Mouse (Mus musculus): Measurements from ENCODE around the gene Hspb7. TPM values are rescaled to one million over a fixed set of nuclear protein-coding genes. Genes with fewer than 3 reads are reported as not detected.

Gene Hspb7
- polyA plus RNA-seq, 1 experiment = 0.23 TPM

DNA sequence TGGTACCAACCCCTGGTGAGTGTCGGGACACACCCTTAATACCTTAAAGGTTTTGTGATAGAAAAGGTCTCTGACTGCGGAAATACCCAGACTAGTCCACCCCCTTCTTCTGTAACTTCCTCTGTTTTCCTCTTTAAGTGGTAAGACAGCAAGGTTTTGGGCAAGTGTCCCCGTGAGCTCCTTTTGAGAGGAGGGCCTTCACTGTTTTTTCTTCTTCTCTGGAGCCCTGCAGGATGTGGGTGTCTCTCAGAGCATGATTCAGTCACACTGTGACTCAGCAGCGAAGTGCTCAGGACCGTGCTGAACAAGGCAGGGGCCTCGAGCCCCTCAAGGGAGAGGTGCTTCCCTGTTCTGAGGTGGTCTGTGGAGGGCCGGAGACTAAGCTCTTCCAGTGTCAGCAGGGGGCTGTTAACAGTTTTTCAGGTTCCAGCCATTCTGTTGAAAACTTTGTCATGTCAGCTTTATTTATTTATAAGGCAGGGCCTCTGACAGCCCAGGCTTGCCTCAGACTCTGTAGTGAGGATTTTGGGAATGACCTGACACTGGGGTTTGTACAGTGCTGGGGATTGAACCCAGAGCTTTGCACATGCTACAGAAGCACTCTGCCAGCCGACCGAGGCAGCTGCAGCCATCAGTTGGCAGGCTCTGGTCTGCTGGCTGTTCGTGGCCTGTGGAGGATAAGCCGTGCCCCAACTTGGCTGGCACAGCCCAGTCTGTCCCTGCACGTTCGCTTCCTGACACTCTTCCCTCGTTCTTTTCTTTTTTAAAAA lies 34.2 kb downstream of the Hspb7 start:
- TF ChIP-seq CTCF (IDR thresholded peaks at IDR 0.05; ENCODE audit: extremely low read depth, insufficient read depth, low read length) (no peak), POLR2A (IDR thresholded peaks at IDR 0.05; ENCODE audit: extremely low read depth, insufficient read depth, low read length) (no peak)
- H3K4me3 ChIP-seq (ENCODE audit: insufficient read depth, low read length) = no peak overlapping the region
- H3K4me1 ChIP-seq (ENCODE audit: control insufficient read depth, insufficient read depth, low read length) = peaks cover 3% of the 10 kb centered on the region
- no peak overlapping the region; the same call in 1 of the 2 replicates for H3K27ac ChIP-seq (ENCODE audit: insufficient read depth, low read length)

DNA sequence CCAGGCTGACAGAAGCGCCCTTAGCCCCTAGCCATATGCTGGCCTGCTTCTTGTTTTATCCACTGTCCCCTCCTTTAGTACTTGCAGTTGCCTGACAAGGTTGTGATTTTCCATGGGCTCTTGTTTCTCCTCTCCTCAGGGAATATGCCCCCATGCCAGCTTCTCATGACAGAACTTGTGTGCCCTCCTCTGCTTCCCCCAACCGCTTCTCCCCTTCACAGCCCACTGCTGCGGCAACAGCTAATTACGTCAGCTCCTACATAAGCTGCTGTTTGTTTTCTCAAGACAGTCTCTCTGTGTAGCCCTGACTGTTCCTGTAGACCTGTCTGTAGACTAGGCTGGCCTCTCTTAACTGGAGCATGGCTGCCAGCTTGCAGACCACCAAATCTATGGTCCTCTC lies 34.9 kb downstream of the Hspb7 start:
- TF ChIP-seq CTCF (IDR thresholded peaks at IDR 0.05; ENCODE audit: extremely low read depth, insufficient read depth, low read length) (no peak), POLR2A (IDR thresholded peaks at IDR 0.05; ENCODE audit: extremely low read depth, insufficient read depth, low read length) (no peak)
- H3K4me1 ChIP-seq (ENCODE audit: control insufficient read depth, insufficient read depth, low read length) = peaks cover 3% of the 10 kb centered on the region
- H3K4me3 ChIP-seq (ENCODE audit: insufficient read depth, low read length) = no peak overlapping the region
- no peak overlapping the region for H3K27ac ChIP-seq (ENCODE audit: insufficient read depth, low read length)

DNA sequence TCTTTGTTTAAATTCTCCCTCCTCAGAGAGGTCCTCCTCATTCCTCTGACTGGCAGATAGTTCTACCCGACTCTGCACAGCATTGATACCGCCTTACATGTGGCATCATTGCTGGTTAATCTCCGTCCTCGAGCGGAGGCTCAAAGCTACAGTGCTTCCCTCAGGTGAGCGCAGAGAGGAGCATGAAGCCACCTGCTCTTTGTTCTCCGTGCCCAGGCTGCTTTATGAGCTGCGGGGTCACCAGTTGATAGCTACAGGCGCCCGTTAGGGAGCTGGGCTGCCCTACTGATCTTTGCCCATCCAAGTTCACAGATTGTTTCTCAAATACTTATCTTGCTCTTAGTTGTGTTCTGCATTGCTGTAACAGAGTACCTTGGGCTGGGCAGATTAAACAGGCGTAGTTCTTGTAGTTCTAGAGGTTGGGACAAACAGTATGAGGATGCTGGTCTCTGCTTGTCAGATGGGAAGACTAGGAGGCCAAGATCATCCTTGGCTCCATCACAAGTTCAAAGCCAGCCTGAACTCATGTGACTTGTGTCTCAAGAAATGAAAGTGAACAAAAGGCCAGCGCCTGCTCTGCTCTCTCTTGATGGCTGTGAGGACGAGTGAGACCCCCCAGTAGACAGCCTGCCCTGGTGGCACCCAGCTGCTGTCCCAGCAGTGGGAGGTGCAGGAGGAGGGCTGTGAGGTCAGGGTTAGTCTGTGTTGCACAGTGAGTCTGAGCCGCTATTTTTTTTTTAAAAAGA lies 35.8 kb downstream of the Hspb7 start:
- TF ChIP-seq CTCF (IDR thresholded peaks at IDR 0.05; ENCODE audit: extremely low read depth, insufficient read depth, low read length) (no peak), POLR2A (IDR thresholded peaks at IDR 0.05; ENCODE audit: extremely low read depth, insufficient read depth, low read length) (no peak)
- H3K4me3 ChIP-seq (ENCODE audit: insufficient read depth, low read length) = no peak overlapping the region
- H3K27ac ChIP-seq (ENCODE audit: insufficient read depth, low read length) = no peak overlapping the region
- peaks cover 4% of the 10 kb centered on the region for H3K4me1 ChIP-seq (ENCODE audit: control insufficient read depth, insufficient read depth, low read length)

DNA sequence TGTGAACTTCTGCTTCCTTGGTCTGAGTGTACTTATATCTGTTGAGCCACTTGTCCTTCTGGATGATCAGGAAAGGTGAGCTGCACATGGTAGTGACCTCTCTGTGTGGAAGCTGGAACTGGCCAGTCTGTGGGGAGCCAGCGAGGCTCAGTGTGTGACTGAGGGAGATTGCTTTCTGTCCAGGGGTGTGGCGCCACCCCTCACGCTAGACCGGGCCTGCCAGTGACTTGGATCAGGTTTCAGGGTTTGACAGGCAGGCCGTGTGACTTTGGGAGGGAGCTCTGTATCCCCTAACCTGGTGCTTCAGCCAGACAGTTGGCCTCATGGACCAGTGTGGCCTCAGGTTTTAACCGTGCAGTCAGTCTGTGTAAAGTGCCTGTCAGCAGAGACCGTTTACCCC lies 37.7 kb downstream of the Hspb7 start:
- Histone ChIP-seq H3K4me3 (ENCODE audit: insufficient read depth, low read length) (no peak overlapping the region), H3K4me1 (ENCODE audit: control insufficient read depth, insufficient read depth, low read length) (peaks cover 8% of the 10 kb centered on the region), H3K27ac (ENCODE audit: insufficient read depth, low read length) (no peak overlapping the region)
- no peak for TF ChIP-seq POLR2A (IDR thresholded peaks at IDR 0.05; ENCODE audit: extremely low read depth, insufficient read depth, low read length)
- no peak for TF ChIP-seq CTCF (IDR thresholded peaks at IDR 0.05; ENCODE audit: extremely low read depth, insufficient read depth, low read length)

DNA sequence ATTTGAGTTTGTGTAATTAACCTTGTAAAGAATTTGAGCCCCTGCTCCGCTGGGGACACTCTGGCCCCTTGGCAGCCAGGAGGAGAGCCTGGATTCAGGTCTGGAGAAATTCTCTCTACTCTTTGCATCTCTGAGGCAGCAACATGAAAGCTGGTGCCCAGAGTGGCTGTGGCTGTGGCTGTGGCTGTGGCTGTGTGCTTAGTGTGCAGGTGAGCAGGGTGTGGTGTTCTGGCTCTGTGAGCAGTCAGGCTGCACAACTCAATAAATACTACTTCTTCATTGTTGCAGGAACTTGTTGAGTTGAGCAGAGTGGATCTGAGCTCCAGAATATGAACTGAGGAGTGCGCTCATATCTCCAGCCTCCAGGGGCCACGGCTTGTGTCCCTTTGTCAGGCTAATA lies 38.3 kb downstream of the Hspb7 start:
- Histone ChIP-seq H3K27ac (ENCODE audit: insufficient read depth, low read length) (no peak overlapping the region), H3K4me1 (ENCODE audit: control insufficient read depth, insufficient read depth, low read length) (peaks cover 7% of the 10 kb centered on the region)
- TF ChIP-seq POLR2A (IDR thresholded peaks at IDR 0.05; ENCODE audit: extremely low read depth, insufficient read depth, low read length) (no peak), CTCF (IDR thresholded peaks at IDR 0.05; ENCODE audit: extremely low read depth, insufficient read depth, low read length) (no peak)

DNA sequence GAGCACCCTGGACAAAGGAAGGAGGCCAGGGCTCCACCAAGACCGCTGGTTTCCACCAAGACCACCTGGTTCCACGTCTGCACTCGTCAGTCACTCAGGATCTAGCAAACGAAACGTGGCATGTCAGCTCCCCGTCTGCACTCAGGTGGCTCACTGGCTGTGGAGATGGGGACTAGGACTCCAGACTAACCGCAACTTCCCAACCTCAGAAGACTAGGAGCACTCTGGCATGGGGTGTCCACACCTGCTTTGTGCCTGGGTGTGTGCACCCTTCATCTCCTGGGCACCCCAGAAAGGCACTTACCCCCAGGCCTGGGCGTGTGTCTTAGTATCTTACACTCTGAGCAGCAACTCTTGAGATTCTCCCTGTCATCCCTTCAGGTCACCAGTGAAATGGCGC lies 39.2 kb downstream of the Hspb7 start:
- TF ChIP-seq CTCF (IDR thresholded peaks at IDR 0.05; ENCODE audit: extremely low read depth, insufficient read depth, low read length) (no peak), POLR2A (IDR thresholded peaks at IDR 0.05; ENCODE audit: extremely low read depth, insufficient read depth, low read length) (no peak)
- no peak overlapping the region for H3K4me3 ChIP-seq (ENCODE audit: insufficient read depth, low read length)
- H3K27ac ChIP-seq (ENCODE audit: insufficient read depth, low read length) = no peak overlapping the region
- H3K4me1 ChIP-seq (ENCODE audit: control insufficient read depth, insufficient read depth, low read length) = peaks cover 5% of the 10 kb centered on the region

More for the DNA sequence above, 38.3 kb downstream of the Hspb7 start:
- no peak overlapping the region for H3K4me3 ChIP-seq (ENCODE audit: insufficient read depth, low read length)

DNA sequence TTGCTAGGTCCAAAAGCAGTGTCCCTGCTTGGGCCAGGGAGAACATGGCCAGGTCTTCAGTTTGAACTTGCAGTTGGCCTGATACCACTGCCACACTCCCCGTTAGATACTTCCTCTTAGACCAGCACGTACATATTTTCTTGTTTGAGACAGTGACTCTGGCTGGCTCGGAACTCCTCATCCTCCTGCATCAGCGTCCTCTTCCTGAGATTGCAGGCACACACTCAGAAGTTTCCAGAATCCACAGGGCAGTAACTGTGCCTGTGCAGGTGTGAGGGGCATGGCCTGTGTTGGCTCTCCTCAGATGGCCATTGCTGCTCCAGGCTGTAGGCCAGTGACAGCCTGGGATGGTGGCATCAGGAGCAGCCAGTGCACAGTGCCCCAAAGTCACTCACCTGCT lies 39.9 kb downstream of the Hspb7 start:
- H3K27ac ChIP-seq (ENCODE audit: insufficient read depth, low read length) = no peak overlapping the region
- no peak overlapping the region for H3K4me3 ChIP-seq (ENCODE audit: insufficient read depth, low read length)
- peaks cover 5% of the 10 kb centered on the region for H3K4me1 ChIP-seq (ENCODE audit: control insufficient read depth, insufficient read depth, low read length)
- TF ChIP-seq CTCF (IDR thresholded peaks at IDR 0.05; ENCODE audit: extremely low read depth, insufficient read depth, low read length) = no peak
- TF ChIP-seq POLR2A (IDR thresholded peaks at IDR 0.05; ENCODE audit: extremely low read depth, insufficient read depth, low read length) = no peak

DNA sequence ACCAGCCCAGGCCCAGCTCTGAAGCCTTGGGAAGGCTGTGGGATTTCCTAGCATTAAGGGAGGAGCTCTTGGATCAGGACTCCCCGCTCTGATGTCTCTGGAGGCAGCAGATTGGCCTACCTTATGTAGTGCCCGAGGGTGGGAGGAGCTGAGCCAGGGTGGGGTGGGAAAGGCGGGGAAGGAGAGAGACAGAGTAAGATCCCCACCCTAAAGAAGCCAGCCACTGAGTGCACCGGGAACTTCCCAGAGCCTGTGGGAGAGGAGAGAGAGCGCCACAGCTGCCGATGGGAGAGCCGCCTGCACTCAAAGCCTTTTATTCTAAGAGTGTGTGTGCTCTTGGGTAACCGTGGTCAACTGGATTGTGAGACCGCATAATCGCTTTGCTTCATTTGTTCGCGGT lies 40.5 kb downstream of the Hspb7 start:
- Histone ChIP-seq H3K4me3 (ENCODE audit: insufficient read depth, low read length) (no peak overlapping the region), H3K4me1 (ENCODE audit: control insufficient read depth, insufficient read depth, low read length) (peaks cover 5% of the 10 kb centered on the region), H3K27ac (ENCODE audit: insufficient read depth, low read length) (no peak overlapping the region)
- TF ChIP-seq CTCF (IDR thresholded peaks at IDR 0.05; ENCODE audit: extremely low read depth, insufficient read depth, low read length) (no peak), POLR2A (IDR thresholded peaks at IDR 0.05; ENCODE audit: extremely low read depth, insufficient read depth, low read length) (no peak)

DNA sequence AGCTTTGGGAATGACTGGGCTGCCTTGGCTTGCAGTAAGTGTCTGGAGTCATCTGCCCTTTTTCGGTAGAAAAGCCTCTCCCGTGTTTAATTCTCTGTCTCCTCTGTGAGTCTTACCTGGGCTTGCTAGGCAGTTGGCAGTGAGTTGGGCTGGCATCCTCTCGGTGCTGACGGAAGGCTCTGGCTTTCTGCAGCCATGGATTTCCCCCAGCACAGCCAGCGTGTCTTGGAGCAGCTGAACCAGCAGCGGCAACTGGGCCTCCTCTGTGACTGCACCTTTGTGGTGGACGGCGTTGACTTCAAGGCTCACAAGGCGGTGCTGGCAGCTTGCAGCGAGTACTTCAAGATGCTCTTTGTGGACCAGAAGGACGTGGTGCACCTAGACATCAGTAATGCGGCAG lies 41.0 kb downstream of the Hspb7 start:
- H3K4me3 ChIP-seq (ENCODE audit: insufficient read depth, low read length) = no peak overlapping the region
- TF ChIP-seq POLR2A (IDR thresholded peaks at IDR 0.05; ENCODE audit: extremely low read depth, insufficient read depth, low read length) (no peak), CTCF (IDR thresholded peaks at IDR 0.05; ENCODE audit: extremely low read depth, insufficient read depth, low read length) (no peak)
- H3K4me1 ChIP-seq (ENCODE audit: control insufficient read depth, insufficient read depth, low read length) = peaks cover 5% of the 10 kb centered on the region
- no peak overlapping the region for H3K27ac ChIP-seq (ENCODE audit: insufficient read depth, low read length)

DNA sequence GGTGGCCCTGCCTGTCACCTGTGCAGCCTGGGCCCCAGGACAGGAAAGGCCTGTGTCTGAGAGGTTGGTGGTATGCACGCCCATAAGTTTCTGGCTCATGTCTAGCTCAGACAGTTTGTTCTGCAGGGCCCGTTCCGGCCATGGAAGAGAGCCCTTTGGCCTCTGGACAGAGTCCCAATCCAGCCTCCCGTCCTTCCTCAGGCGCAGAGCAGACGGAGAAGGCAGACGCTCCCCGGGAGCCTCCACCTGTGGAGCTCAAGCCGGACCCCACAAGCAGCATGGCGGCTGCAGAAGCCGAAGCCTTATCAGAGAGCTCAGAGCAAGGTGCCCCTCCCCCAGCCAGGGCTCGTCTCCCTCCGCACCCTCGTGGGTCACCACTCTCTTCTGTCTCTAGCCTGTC lies 42.9 kb downstream of the Hspb7 start:
- Histone ChIP-seq H3K4me3 (ENCODE audit: insufficient read depth, low read length) (no peak overlapping the region), H3K4me1 (ENCODE audit: control insufficient read depth, insufficient read depth, low read length) (peaks cover 5% of the 10 kb centered on the region), H3K27ac (ENCODE audit: insufficient read depth, low read length) (no peak overlapping the region)
- TF ChIP-seq POLR2A (IDR thresholded peaks at IDR 0.05; ENCODE audit: extremely low read depth, insufficient read depth, low read length) (no peak), CTCF (IDR thresholded peaks at IDR 0.05; ENCODE audit: extremely low read depth, insufficient read depth, low read length) (no peak)
